Mouse (Mus musculus): Measurements from ENCODE around the gene Apoh.

The Apoh gene

GRCm38 (mm10) chr11:108333583-108334379 is 9.4 kb upstream of the Apoh start:
- in situ Hi-C loops (cut with MseI, MboI) = no loop called here

- in situ Hi-C loops (cut with MseI, MboI) = no loop called here
Measured at GRCm38 (mm10) chr11:108334658-108335057, 8.5 kb upstream of the Apoh start.

GRCm38 (mm10) chr11:108335536-108335935 is 7.6 kb upstream of the Apoh start:
- in situ Hi-C loops (cut with MseI, MboI) = no loop called here

- in situ Hi-C loops (cut with MseI, MboI) = no loop called here
Measured at GRCm38 (mm10) chr11:108336445-108336844, 6.7 kb upstream of the Apoh start.

GRCm38 (mm10) chr11:108340293-108340692 is 2.9 kb upstream of the Apoh start:
- in situ Hi-C loops (cut with MseI, MboI) = no loop called here

- in situ Hi-C loops (cut with MseI, MboI) = no loop called here
Measured at GRCm38 (mm10) chr11:108341783-108342182, 1.4 kb upstream of the Apoh start.

GRCm38 (mm10) chr11:108343789-108344462 is 772 bp downstream of the Apoh start, which contains the start of gene Prkca:
Gene Prkca (minus strand): TSS chr11:108343928.
- in situ Hi-C loops (cut with MseI, MboI) = no loop called here

GRCm38 (mm10) chr11:108344759-108345158 is 1.6 kb downstream of the Apoh start:
- in situ Hi-C loops (cut with MseI, MboI) = no loop called here

GRCm38 (mm10) chr11:108345321-108345720 is 2.2 kb downstream of the Apoh start:
- in situ Hi-C loops (cut with MseI, MboI) = no loop called here

- in situ Hi-C loops (cut with MseI, MboI) = no loop called here
Measured at GRCm38 (mm10) chr11:108350799-108351198, 7.6 kb downstream of the Apoh start.

GRCm38 (mm10) chr11:108352842-108353388 is 9.8 kb downstream of the Apoh start:
- in situ Hi-C loops (cut with MseI, MboI) = no loop called here

- in situ Hi-C loops (cut with MseI, MboI) = no loop called here
Measured at GRCm38 (mm10) chr11:108356020-108356419, 12.9 kb downstream of the Apoh start.

GRCm38 (mm10) chr11:108358911-108359310 is 15.8 kb downstream of the Apoh start:
- in situ Hi-C loops (cut with MseI, MboI) = no loop called here

GRCm38 (mm10) chr11:108360983-108361382 is 17.8 kb downstream of the Apoh start:
- in situ Hi-C loops (cut with MseI, MboI) = no loop called here

GRCm38 (mm10) chr11:108362965-108363364 is 19.8 kb downstream of the Apoh start:
- in situ Hi-C loops (cut with MseI, MboI) = no loop called here

GRCm38 (mm10) chr11:108363991-108364390 is 20.8 kb downstream of the Apoh start:
- in situ Hi-C loops (cut with MseI, MboI) = no loop called here

- in situ Hi-C loops (cut with MseI, MboI) = no loop called here
Measured at GRCm38 (mm10) chr11:108364945-108365589, 21.9 kb downstream of the Apoh start.

- in situ Hi-C loops (cut with MseI, MboI) = no loop called here
Measured at GRCm38 (mm10) chr11:108365600-108365999, 22.4 kb downstream of the Apoh start.

- in situ Hi-C loops (cut with MseI, MboI) = no loop called here
Measured at GRCm38 (mm10) chr11:108367046-108367445, 23.9 kb downstream of the Apoh start.

GRCm38 (mm10) chr11:108376815-108377214 is 33.7 kb downstream of the Apoh start:
- in situ Hi-C loops (cut with MseI, MboI) = loop anchor here (5.0 kb wide), 2 partner anchors 250 to 345 kb away; no protein-coding TSS in a partner anchor

GRCm38 (mm10) chr11:108377680-108378362 is 34.7 kb downstream of the Apoh start:
- in situ Hi-C loops (cut with MseI, MboI) = loop anchor here (5.0 kb wide), 2 partner anchors 251 to 346 kb away; no protein-coding TSS in a partner anchor
